Mouse (Mus musculus) thymus, adult 2 months (tissue): ENCODE results near the gene Tuba3a.

ENCODE experiments used
- CTCF ChIP-seq: fragments of 200-500 bp; IDR thresholded peaks from 2 replicates; pipeline ENCODE4 v1.5.1; 2012; ENCODE audit warnings: mild to moderate bottlenecking, control low read depth, low read length, moderate library complexity, borderline replicate concordance; ENCODE audit not compliant: control insufficient read depth, poor library complexity, insufficient read depth; ENCODE audit errors: extremely low read depth
- POLR2A ChIP-seq: fragments of 200-500 bp; IDR thresholded peaks from 2 replicates; pipeline ENCODE4 v1.6.1; 2012; ENCODE audit warnings: mild to moderate bottlenecking, low read length, control low read depth, moderate library complexity; ENCODE audit not compliant: control insufficient read depth, poor library complexity, insufficient read depth; ENCODE audit errors: extremely low read depth

GRCm38 (mm10) chr6:125271455-125272227 is 14.2 kb downstream of the Tuba3a start:
- TF ChIP-seq POLR2A: no peak
- TF ChIP-seq CTCF: peak; percentile 73; the same call in 1 of the 2 replicates
